In genomic region chr8:45438899-45439535, GRCm38 (mm10) we compare ENCODE assay signal across 7 mouse cellular contexts. TPM values are rescaled to one million over a fixed set of nuclear protein-coding genes. Genes with fewer than 3 reads are reported as not detected.
DNase-seq lines count a peak whose midpoint lies in the region; ATAC-seq and TF ChIP-seq lines count a peak whose summit lies in the region.

No protein-coding gene starts in this region.

- peak overlapping the region; percentile 53; the same call in 1 of the 2 replicates for H3K27ac ChIP-seq in left cerebral cortex, adult 2 months

- TF ChIP-seq CTCF in left cerebral cortex, adult 2 months (IDR thresholded peaks at IDR 0.05): peak; percentile 78

- ATAC-seq in CD4-positive, CD25-positive, alpha-beta regulatory T cell, adult 4 months: no peak

- no peak for DNase-seq in left cerebral cortex, adult 2 months (ENCODE audit: extremely low spot score in 1 of 2, low spot score in 2 of 2)
- DNase-seq in left cerebral cortex, postnatal 4 days: no peak
- DNase-seq in NIH3T3 (ENCODE audit: low read depth): peak; percentile 72
- DNase-seq in embryo, embryonic 11 days: peak; percentile 61
- peak; percentile 38 for DNase-seq in lung, postnatal 10 days
- no peak for DNase-seq in urinary bladder, postnatal 14 days (ENCODE audit: low spot score)

- intact Hi-C loops in left cerebral cortex, adult 2 months (cut with DNase I): loop anchor here (1.0 to 10.0 kb wide), 2 partner anchors 495 to 796 kb away; partner anchors contain the start of gene Ccdc110
- intact Hi-C loops in left cerebral cortex, postnatal 4 days (cut with DNase I): loop anchor here (5.0 kb wide), 2 partner anchors 498 to 798 kb away; no protein-coding TSS in a partner anchor

- no peak overlapping the region for H3K4me3 ChIP-seq in left cerebral cortex, adult 2 months

RNA-seq across cellular contexts. Expression of gene Tlr3, which starts 28.1 kb away (rescaled TPM):
- total RNA-seq in left cerebral cortex, adult 2 months (2021): 1 to 10 TPM; 8.7 to 8.8 TPM
- total RNA-seq in left cerebral cortex, postnatal 4 days (2021): 1 to 10 TPM; 2.0 to 3.1 TPM
- polyA plus RNA-seq in CD4-positive, CD25-positive, alpha-beta regulatory T cell, adult 4 months (2017; shearing (Covaris generic)): under 1 TPM; 0.79 to 0.93 TPM

RNA-seq across cellular contexts. Expression of gene Fam149a, which starts 56.9 kb away (rescaled TPM):
- total RNA-seq in left cerebral cortex, adult 2 months (2021): 10 to 100 TPM; 25.7 to 26.0 TPM
- 10 to 100 TPM; 21.0 to 22.6 TPM for total RNA-seq in left cerebral cortex, postnatal 4 days (2021)
- polyA plus RNA-seq in CD4-positive, CD25-positive, alpha-beta regulatory T cell, adult 4 months (2017; shearing (Covaris generic)): not detected

Comparison
In these comparisons a context has a peak if more than half of its experiments do, and no peak if none do; other contexts are left out.
1. DNase-seq: peak in NIH3T3 (single experiment), embryo, embryonic 11 days (single experiment) and lung, postnatal 10 days (single experiment); none in left cerebral cortex, adult 2 months (0 of 2), left cerebral cortex, postnatal 4 days (single experiment) and urinary bladder, postnatal 14 days (single experiment).